Mouse (Mus musculus): Measurements from ENCODE around the gene Olfr520.
"Not testable (repeated sequence)": the region's sequence is repeated elsewhere in the genome, so short reads cannot be mapped to it uniquely, and the experiment has no call there.

Olfr520 gene

GRCm38 (mm10) chr7:99711166-99711565 lies 18.9 kb upstream of the Olfr520 start, which contains the start of gene Slco2b1:
Gene Slco2b1, minus strand, starts transcription at chr7:99711340.
- no peak for DNase-seq (ENCODE audit: low read depth, low spot score)

- DNase-seq (ENCODE audit: low read depth, low spot score) = no peak
Observed at GRCm38 (mm10) chr7:99712431-99712830, 17.6 kb upstream of the Olfr520 start.

GRCm38 (mm10) chr7:99716536-99716935 lies 13.5 kb upstream of the Olfr520 start:
- DNase-seq (ENCODE audit: low read depth, low spot score) = no peak

GRCm38 (mm10) chr7:99734612-99735011 lies 4.5 kb downstream of the Olfr520 start:
- no peak for DNase-seq (ENCODE audit: low read depth, low spot score)

- not testable (repeated sequence) for DNase-seq (ENCODE audit: low read depth, low spot score)
Observed at GRCm38 (mm10) chr7:99735491-99735890, 5.4 kb downstream of the Olfr520 start.

GRCm38 (mm10) chr7:99739276-99739675 lies 9.2 kb downstream of the Olfr520 start:
- no peak for DNase-seq (ENCODE audit: low read depth, low spot score)

- no peak for DNase-seq (ENCODE audit: low read depth, low spot score)
Observed at GRCm38 (mm10) chr7:99763207-99763606, 33.1 kb downstream of the Olfr520 start, which contains the start of gene Olfr521. Gene Olfr521, plus strand, starts transcription at chr7:99763507.

- DNase-seq (ENCODE audit: low read depth, low spot score) = no peak
Observed at GRCm38 (mm10) chr7:99781385-99781784, 51.3 kb downstream of the Olfr520 start.

- no peak for DNase-seq (ENCODE audit: low read depth, low spot score)
Observed at GRCm38 (mm10) chr7:99781916-99782315, 51.8 kb downstream of the Olfr520 start.

GRCm38 (mm10) chr7:99783421-99783820 lies 53.3 kb downstream of the Olfr520 start:
- no peak for DNase-seq (ENCODE audit: low read depth, low spot score)

GRCm38 (mm10) chr7:99785553-99785952 lies 55.5 kb downstream of the Olfr520 start:
- no peak for DNase-seq (ENCODE audit: low read depth, low spot score)

Data from brain, embryonic 18.5 days (tissue).